Mouse (Mus musculus): ENCODE data around the gene Tpx2.

GRCm38 (mm10) chr2:152923621-152924020, 75.9 kb downstream of the Tpx2 start:
- no peak for TF ChIP-seq CTCF (IDR thresholded peaks at IDR 0.05; ENCODE audit: low read depth)
- no peak for TF ChIP-seq EP300 (IDR thresholded peaks at IDR 0.05; ENCODE audit: low read depth)

Data from liver, postnatal 0 days (tissue).